Mouse (Mus musculus): Measurements from ENCODE around the gene Kif17.

The Kif17 gene

GRCm38 (mm10) chr4:138259482-138259881 is 9.2 kb downstream of the Kif17 start:
- intact Hi-C loops (cut with DNase I), result no loop called here

GRCm38 (mm10) chr4:138261843-138262681 is 11.8 kb downstream of the Kif17 start:
- intact Hi-C loops (cut with DNase I), result no loop called here

- intact Hi-C loops (cut with DNase I), result no loop called here
These were observed 17.6 kb downstream of the Kif17 start for GRCm38 (mm10) chr4:138267869-138268268.

- intact Hi-C loops (cut with DNase I), result no loop called here
These were observed 22.1 kb downstream of the Kif17 start for GRCm38 (mm10) chr4:138272011-138272997.

GRCm38 (mm10) chr4:138278346-138278745 is 28.1 kb downstream of the Kif17 start:
- intact Hi-C loops (cut with DNase I), result no loop called here

- intact Hi-C loops (cut with DNase I), result no loop called here
These were observed 32.6 kb downstream of the Kif17 start for GRCm38 (mm10) chr4:138282834-138283233.

- intact Hi-C loops (cut with DNase I), result no loop called here
These were observed 36.2 kb downstream of the Kif17 start for GRCm38 (mm10) chr4:138286411-138286810.

- intact Hi-C loops (cut with DNase I), result no loop called here
These were observed 38.5 kb downstream of the Kif17 start for GRCm38 (mm10) chr4:138288691-138289090.

- intact Hi-C loops (cut with DNase I), result no loop called here
These were observed 41.8 kb downstream of the Kif17 start for GRCm38 (mm10) chr4:138292028-138292427.

- intact Hi-C loops (cut with DNase I), result no loop called here
These were observed 43.2 kb downstream of the Kif17 start for GRCm38 (mm10) chr4:138293261-138293948.

- intact Hi-C loops (cut with DNase I), result no loop called here
These were observed 43.8 kb downstream of the Kif17 start for GRCm38 (mm10) chr4:138293949-138294550.

- intact Hi-C loops (cut with DNase I), result no loop called here
These were observed 51.1 kb downstream of the Kif17 start for GRCm38 (mm10) chr4:138301271-138301780.

- intact Hi-C loops (cut with DNase I), result no loop called here
These were observed 52.8 kb downstream of the Kif17 start for GRCm38 (mm10) chr4:138303011-138303410.

GRCm38 (mm10) chr4:138303742-138304141 is 53.5 kb downstream of the Kif17 start:
- intact Hi-C loops (cut with DNase I), result no loop called here

GRCm38 (mm10) chr4:138304340-138305104 is 54.3 kb downstream of the Kif17 start, which contains the start of gene Ddost:
Ddost (plus strand) TSS chr4:138304730.
- intact Hi-C loops (cut with DNase I), result no loop called here

- intact Hi-C loops (cut with DNase I), result no loop called here
These were observed 56.8 kb downstream of the Kif17 start for GRCm38 (mm10) chr4:138307025-138307424.

- intact Hi-C loops (cut with DNase I), result no loop called here
These were observed 57.5 kb downstream of the Kif17 start for GRCm38 (mm10) chr4:138307739-138308138.

- intact Hi-C loops (cut with DNase I), result no loop called here
These were observed 60.2 kb downstream of the Kif17 start for GRCm38 (mm10) chr4:138310311-138310910.

- intact Hi-C loops (cut with DNase I), result no loop called here
These were observed 61.4 kb downstream of the Kif17 start for GRCm38 (mm10) chr4:138311595-138311994.
